Mouse (Mus musculus): ENCODE results near the gene Inafm1. TPM values are rescaled to one million over a fixed set of nuclear protein-coding genes. Genes with fewer than 3 reads are reported as not detected.

The Inafm1 gene
- total RNA-seq (2014; fragmentation: Nextera tagmentation), result 3.5 and 4.1 TPM in 2 replicates
- 18.8 and 23.1 TPM in 2 replicates for total RNA-seq (2017)
- polyA plus RNA-seq (2012), result 92.0 and 140 TPM in 2 replicates

- peaks cover 71% of the 10 kb centered on the region for H3K4me1 ChIP-seq (ENCODE audit: insufficient read depth, low read depth, low read length)
- H3K36me3 ChIP-seq (replicated peaks), result peaks cover 77% of the 10 kb centered on the region
- TF ChIP-seq GATA2 (IDR thresholded peaks at IDR 0.05; ENCODE audit: borderline replicate concordance, low read depth, low read length), result no peak
- TF ChIP-seq CTCF (IDR thresholded peaks at IDR 0.05; ENCODE audit: low read depth, low read length), result no peak
- TF ChIP-seq TAL1 (conservative IDR thresholded peaks at IDR 0.05; ENCODE audit: low read depth, low read length), result no peak
- no peak for TF ChIP-seq GATA1 (IDR thresholded peaks at IDR 0.05; ENCODE audit: borderline replicate concordance, low read length)
- no peak for TF ChIP-seq POLR2AphosphoS5 (IDR thresholded peaks at IDR 0.05; ENCODE audit: insufficient replicate concordance, low read depth, low read length)
These were observed at the start of gene Inafm1 for GRCm38 (mm10) chr7:16273081-16273765. TSS of gene Inafm1 (minus strand) at chr7:16273617.

GRCm38 (mm10) chr7:16320479-16320878, 47.1 kb upstream of the Inafm1 start:
- no peaks in the 10 kb centered on the region for H3K9me3 ChIP-seq (replicated peaks)
- ATAC-seq (ENCODE audit: extremely low read depth, insufficient number of reproducible peaks, low FRiP score, poor library complexity, severe bottlenecking) (no peak), DNase-seq (ENCODE audit: low spot score) (no peak)
- TF ChIP-seq GATA1 (IDR thresholded peaks at IDR 0.05; ENCODE audit: borderline replicate concordance, low read length) (no peak), TAL1 (conservative IDR thresholded peaks at IDR 0.05; ENCODE audit: low read depth, low read length) (no peak), CTCF (IDR thresholded peaks at IDR 0.05; ENCODE audit: low read depth, low read length) (no peak), GATA2 (IDR thresholded peaks at IDR 0.05; ENCODE audit: borderline replicate concordance, low read depth, low read length) (no peak), POLR2AphosphoS5 (IDR thresholded peaks at IDR 0.05; ENCODE audit: insufficient replicate concordance, low read depth, low read length) (no peak)
- peaks cover 9% of the 10 kb centered on the region for H3K4me1 ChIP-seq (ENCODE audit: insufficient read depth, low read depth, low read length)
- no peaks in the 10 kb centered on the region for H3K27me3 ChIP-seq (ENCODE audit: insufficient read depth, low read length)
- peaks cover 50% of the 10 kb centered on the region for H3K36me3 ChIP-seq (replicated peaks)
- H3K4me3 ChIP-seq (ENCODE audit: low read depth, low read length), result no peak overlapping the region

More at GRCm38 (mm10) chr7:16273081-16273765, at the start of gene Inafm1:
- DNase-seq (ENCODE audit: low spot score) (peak; percentile 86), ATAC-seq (ENCODE audit: extremely low read depth, insufficient number of reproducible peaks, low FRiP score, poor library complexity, severe bottlenecking) (peak; percentile 62)
- Histone ChIP-seq H3K9me3 (replicated peaks) (no peaks in the 10 kb centered on the region), H3K27me3 (ENCODE audit: insufficient read depth, low read length) (no peaks in the 10 kb centered on the region), H3K4me3 (ENCODE audit: low read depth, low read length) (peak within 1 kb of the TSS; percentile 83)

GRCm38 (mm10) chr7:16319216-16319615, 45.8 kb upstream of the Inafm1 start:
- Histone ChIP-seq H3K4me3 (ENCODE audit: low read depth, low read length) (no peak overlapping the region), H3K27me3 (ENCODE audit: insufficient read depth, low read length) (no peaks in the 10 kb centered on the region), H3K36me3 (replicated peaks) (peaks cover 49% of the 10 kb centered on the region), H3K4me1 (ENCODE audit: insufficient read depth, low read depth, low read length) (peaks cover 14% of the 10 kb centered on the region), H3K9me3 (replicated peaks) (no peaks in the 10 kb centered on the region)
- ATAC-seq (ENCODE audit: extremely low read depth, insufficient number of reproducible peaks, low FRiP score, poor library complexity, severe bottlenecking) (no peak), DNase-seq (ENCODE audit: low spot score) (no peak)
- TF ChIP-seq GATA1 (IDR thresholded peaks at IDR 0.05; ENCODE audit: borderline replicate concordance, low read length), result no peak
- no peak for TF ChIP-seq GATA2 (IDR thresholded peaks at IDR 0.05; ENCODE audit: borderline replicate concordance, low read depth, low read length)
- no peak for TF ChIP-seq POLR2AphosphoS5 (IDR thresholded peaks at IDR 0.05; ENCODE audit: insufficient replicate concordance, low read depth, low read length)
- TF ChIP-seq TAL1 (conservative IDR thresholded peaks at IDR 0.05; ENCODE audit: low read depth, low read length), result no peak
- TF ChIP-seq CTCF (IDR thresholded peaks at IDR 0.05; ENCODE audit: low read depth, low read length), result no peak

GRCm38 (mm10) chr7:16317094-16317493, 43.7 kb upstream of the Inafm1 start:
- Histone ChIP-seq H3K27me3 (ENCODE audit: insufficient read depth, low read length) (no peaks in the 10 kb centered on the region), H3K9me3 (replicated peaks) (no peaks in the 10 kb centered on the region), H3K4me1 (ENCODE audit: insufficient read depth, low read depth, low read length) (peaks cover 34% of the 10 kb centered on the region), H3K36me3 (replicated peaks) (peaks cover 50% of the 10 kb centered on the region), H3K4me3 (ENCODE audit: low read depth, low read length) (no peak overlapping the region)
- ATAC-seq (ENCODE audit: extremely low read depth, insufficient number of reproducible peaks, low FRiP score, poor library complexity, severe bottlenecking) (no peak), DNase-seq (ENCODE audit: low spot score) (no peak)
- no peak for TF ChIP-seq GATA1 (IDR thresholded peaks at IDR 0.05; ENCODE audit: borderline replicate concordance, low read length)
- TF ChIP-seq CTCF (IDR thresholded peaks at IDR 0.05; ENCODE audit: low read depth, low read length), result no peak
- no peak for TF ChIP-seq GATA2 (IDR thresholded peaks at IDR 0.05; ENCODE audit: borderline replicate concordance, low read depth, low read length)
- TF ChIP-seq POLR2AphosphoS5 (IDR thresholded peaks at IDR 0.05; ENCODE audit: insufficient replicate concordance, low read depth, low read length), result no peak
- no peak for TF ChIP-seq TAL1 (conservative IDR thresholded peaks at IDR 0.05; ENCODE audit: low read depth, low read length)

- DNase-seq (ENCODE audit: low spot score) (no peak), ATAC-seq (ENCODE audit: extremely low read depth, insufficient number of reproducible peaks, low FRiP score, poor library complexity, severe bottlenecking) (no peak)
- Histone ChIP-seq H3K36me3 (replicated peaks) (peaks cover 47% of the 10 kb centered on the region), H3K4me1 (ENCODE audit: insufficient read depth, low read depth, low read length) (peaks cover 49% of the 10 kb centered on the region), H3K27me3 (ENCODE audit: insufficient read depth, low read length) (no peaks in the 10 kb centered on the region), H3K9me3 (replicated peaks) (no peaks in the 10 kb centered on the region), H3K4me3 (ENCODE audit: low read depth, low read length) (no peak overlapping the region)
- TF ChIP-seq GATA1 (IDR thresholded peaks at IDR 0.05; ENCODE audit: borderline replicate concordance, low read length) (no peak), POLR2AphosphoS5 (IDR thresholded peaks at IDR 0.05; ENCODE audit: insufficient replicate concordance, low read depth, low read length) (no peak), TAL1 (conservative IDR thresholded peaks at IDR 0.05; ENCODE audit: low read depth, low read length) (no peak), CTCF (IDR thresholded peaks at IDR 0.05; ENCODE audit: low read depth, low read length) (no peak), GATA2 (IDR thresholded peaks at IDR 0.05; ENCODE audit: borderline replicate concordance, low read depth, low read length) (no peak)
These were observed 41.9 kb upstream of the Inafm1 start for GRCm38 (mm10) chr7:16315222-16315759.

- DNase-seq (ENCODE audit: low spot score) (no peak), ATAC-seq (ENCODE audit: extremely low read depth, insufficient number of reproducible peaks, low FRiP score, poor library complexity, severe bottlenecking) (no peak)
- H3K36me3 ChIP-seq (replicated peaks), result peaks cover 47% of the 10 kb centered on the region
- H3K4me3 ChIP-seq (ENCODE audit: low read depth, low read length), result peak overlapping the region; percentile 93; the same call in 1 of the 2 replicates
- no peak for TF ChIP-seq TAL1 (conservative IDR thresholded peaks at IDR 0.05; ENCODE audit: low read depth, low read length)
- TF ChIP-seq GATA2 (IDR thresholded peaks at IDR 0.05; ENCODE audit: borderline replicate concordance, low read depth, low read length), result no peak
- TF ChIP-seq GATA1 (IDR thresholded peaks at IDR 0.05; ENCODE audit: borderline replicate concordance, low read length), result no peak
- no peak for TF ChIP-seq CTCF (IDR thresholded peaks at IDR 0.05; ENCODE audit: low read depth, low read length)
- TF ChIP-seq POLR2AphosphoS5 (IDR thresholded peaks at IDR 0.05; ENCODE audit: insufficient replicate concordance, low read depth, low read length), result no peak
- H3K27me3 ChIP-seq (ENCODE audit: insufficient read depth, low read length), result no peaks in the 10 kb centered on the region
- no peaks in the 10 kb centered on the region for H3K9me3 ChIP-seq (replicated peaks)
- H3K4me1 ChIP-seq (ENCODE audit: insufficient read depth, low read depth, low read length), result peaks cover 54% of the 10 kb centered on the region
These were observed 40.9 kb upstream of the Inafm1 start for GRCm38 (mm10) chr7:16314221-16314775.

Data from G1E (cell line).